Mouse (Mus musculus) A20 (cell line): ENCODE measurements around the gene Paqr8.

Experiments used
- DNase-seq: peaks from one replicate; pipeline ENCODE4 v3.0.0-alpha.2; 2011; ENCODE audit warnings: low read depth, low spot score

Gene Paqr8

GRCm38 (mm10) chr1:20969642-20970041, 79.2 kb downstream of the Paqr8 start:
- no peak for DNase-seq

GRCm38 (mm10) chr1:20973389-20973788, 83.0 kb downstream of the Paqr8 start:
- no peak for DNase-seq

GRCm38 (mm10) chr1:20974341-20975135, 84.1 kb downstream of the Paqr8 start:
- no peak for DNase-seq

GRCm38 (mm10) chr1:20980553-20980952, 90.1 kb downstream of the Paqr8 start:
- no peak for DNase-seq

- DNase-seq: no peak
Measured at GRCm38 (mm10) chr1:20981764-20982163, 91.4 kb downstream of the Paqr8 start.

GRCm38 (mm10) chr1:20984103-20984502, 93.7 kb downstream of the Paqr8 start:
- no peak for DNase-seq

- DNase-seq: peak; percentile 8
Measured at GRCm38 (mm10) chr1:20984582-20984981, 94.2 kb downstream of the Paqr8 start.

- DNase-seq: peak; percentile 74
Measured at GRCm38 (mm10) chr1:20986378-20987056, 96.1 kb downstream of the Paqr8 start.
